Mouse (Mus musculus): Measurements from ENCODE around the gene Scarf1. TPM values are rescaled to one million over a fixed set of nuclear protein-coding genes. Genes with fewer than 3 reads are reported as not detected.

Gene Scarf1
- total and polyA plus RNA-seq, 2 experiments from 2014 or later: 10.0 to 20.2 TPM

DNA sequence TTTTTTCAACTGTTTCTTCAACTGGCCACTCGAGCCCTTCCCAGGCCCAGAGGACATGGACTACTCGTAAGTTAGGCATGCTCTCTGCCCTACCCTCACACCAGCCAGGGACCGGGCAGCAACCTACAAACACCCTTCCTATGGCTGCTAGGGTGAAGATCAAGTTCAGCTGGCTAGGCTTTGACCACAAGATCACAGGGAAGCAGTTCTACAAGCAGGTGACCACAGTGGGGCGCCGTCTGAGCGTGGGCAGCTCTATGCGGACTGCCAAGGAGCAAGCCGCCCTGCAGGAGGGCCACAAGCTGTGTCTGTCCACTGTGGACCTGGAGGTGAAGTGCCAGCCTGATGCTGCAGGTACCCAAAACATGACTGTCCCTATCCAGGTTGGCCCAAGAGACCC, 49.5 kb downstream of the Scarf1 start:
- TF ChIP-seq EP300 (IDR thresholded peaks at IDR 0.05; ENCODE audit: low read depth) (no peak), CTCF (IDR thresholded peaks at IDR 0.05; ENCODE audit: low read depth) (no peak)
- Histone ChIP-seq H3K27me3 (ENCODE audit: control insufficient read depth, insufficient read depth, low read length) (no peaks in the 10 kb centered on the region), H3K4me1 (ENCODE audit: control insufficient read depth, insufficient read depth) (peaks cover 21% of the 10 kb centered on the region), H3K9ac (replicated peaks; ENCODE audit: low read depth, low read length) (no peak overlapping the region), H3K36me3 (replicated peaks; ENCODE audit: control insufficient read depth, insufficient read depth, low read length) (no peaks in the 10 kb centered on the region), H3K4me3 (ENCODE audit: low read depth, low read length) (no peak overlapping the region), H3K4me2 (ENCODE audit: low read depth, low read length) (no peak overlapping the region), H3K27ac (ENCODE audit: low read depth) (no peak overlapping the region), H3K9me3 (replicated peaks; ENCODE audit: control insufficient read depth, low read length) (no peaks in the 10 kb centered on the region)
- 91% methylated on average over 8 of the region's 8 CpGs for WGBS
- ATAC-seq (ENCODE audit: insufficient read depth, low read depth): no peak
- DNase-seq (ENCODE audit: low spot score): no peak

DNA sequence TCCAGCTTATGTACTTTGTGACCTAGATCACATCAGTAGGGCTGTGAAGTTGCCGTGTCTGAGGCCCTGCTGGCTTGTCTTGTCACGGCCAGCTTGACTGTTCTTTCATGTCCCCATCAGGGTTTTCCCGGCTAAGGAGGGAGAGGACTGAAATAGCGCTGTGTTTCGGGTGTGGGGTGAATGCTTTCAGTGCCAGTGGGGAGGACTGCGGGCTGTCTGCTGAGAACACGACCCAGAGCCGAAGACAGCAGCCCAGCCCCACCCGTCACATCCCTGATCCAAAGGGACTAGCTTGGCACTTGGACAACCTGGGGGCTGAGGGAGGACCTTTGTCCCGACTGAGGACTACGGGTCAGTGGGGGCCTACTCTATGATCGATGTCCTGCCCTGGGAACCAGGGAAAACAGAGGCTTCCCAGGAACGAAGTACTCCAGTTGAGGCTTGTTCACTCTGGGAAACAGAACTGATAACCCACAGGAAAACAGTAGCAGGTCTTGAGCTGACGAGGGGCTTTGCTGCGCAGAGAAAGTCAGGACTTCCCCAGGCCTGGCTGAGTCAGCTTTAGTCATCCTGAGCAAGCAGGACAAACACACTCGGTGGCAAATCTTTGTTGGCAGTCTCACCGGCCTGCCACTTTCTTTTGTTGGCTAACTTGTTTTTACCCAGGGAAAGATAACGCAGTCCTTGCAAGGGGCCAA, 50.7 kb downstream of the Scarf1 start:
- ATAC-seq (ENCODE audit: insufficient read depth, low read depth): peak; percentile 42
- no peak overlapping the region for H3K4me2 ChIP-seq (ENCODE audit: low read depth, low read length)
- H3K9ac ChIP-seq (replicated peaks; ENCODE audit: low read depth, low read length): no peak overlapping the region; the same call in 1 of the 2 replicates
- no peaks in the 10 kb centered on the region for H3K36me3 ChIP-seq (replicated peaks; ENCODE audit: control insufficient read depth, insufficient read depth, low read length)
- H3K4me3 ChIP-seq (ENCODE audit: low read depth, low read length): no peak overlapping the region
- peaks cover 21% of the 10 kb centered on the region for H3K4me1 ChIP-seq (ENCODE audit: control insufficient read depth, insufficient read depth)
- no peaks in the 10 kb centered on the region for H3K27me3 ChIP-seq (ENCODE audit: control insufficient read depth, insufficient read depth, low read length)
- H3K9me3 ChIP-seq (replicated peaks; ENCODE audit: control insufficient read depth, low read length): no peaks in the 10 kb centered on the region
- H3K27ac ChIP-seq (ENCODE audit: low read depth): peak overlapping the region; percentile 70
- 16% methylated on average over 18 of the region's 18 CpGs for WGBS
- no peak for DNase-seq (ENCODE audit: low spot score)
- no peak for TF ChIP-seq EP300 (IDR thresholded peaks at IDR 0.05; ENCODE audit: low read depth)
- no peak for TF ChIP-seq CTCF (IDR thresholded peaks at IDR 0.05; ENCODE audit: low read depth)

DNA sequence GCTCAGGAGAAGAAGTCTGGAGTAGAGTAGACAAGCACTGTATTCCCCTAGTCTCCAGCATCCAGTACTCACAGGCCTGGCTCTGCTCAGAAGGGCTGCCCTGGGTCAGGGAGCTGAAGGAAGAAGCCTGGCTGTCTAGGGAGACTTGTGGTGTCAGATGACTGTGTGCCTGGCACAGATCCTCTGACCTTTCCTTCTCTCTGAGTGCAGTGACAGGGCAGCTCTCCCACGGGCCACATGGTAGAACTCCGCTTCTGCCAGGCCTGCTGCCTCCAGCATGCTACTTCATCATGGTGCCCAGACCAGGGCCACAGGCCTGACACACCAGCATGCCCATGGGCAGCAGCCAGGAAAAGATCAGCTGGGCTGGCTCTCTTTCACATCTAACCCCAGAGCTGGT, 52.5 kb downstream of the Scarf1 start:
- Histone ChIP-seq H3K36me3 (replicated peaks; ENCODE audit: control insufficient read depth, insufficient read depth, low read length) (no peaks in the 10 kb centered on the region), H3K27ac (ENCODE audit: low read depth) (0 out of 2 replicates have a peak overlapping the region, but pooled peaks have one; percentile 1), H3K4me1 (ENCODE audit: control insufficient read depth, insufficient read depth) (peaks cover 21% of the 10 kb centered on the region), H3K4me2 (ENCODE audit: low read depth, low read length) (no peak overlapping the region), H3K27me3 (ENCODE audit: control insufficient read depth, insufficient read depth, low read length) (peaks cover 5% of the 10 kb centered on the region; the same call in 1 of the 2 replicates), H3K4me3 (ENCODE audit: low read depth, low read length) (no peak overlapping the region), H3K9ac (replicated peaks; ENCODE audit: low read depth, low read length) (no peak overlapping the region), H3K9me3 (replicated peaks; ENCODE audit: control insufficient read depth, low read length) (no peaks in the 10 kb centered on the region)
- no peak for ATAC-seq (ENCODE audit: insufficient read depth, low read depth)
- TF ChIP-seq CTCF (IDR thresholded peaks at IDR 0.05; ENCODE audit: low read depth): no peak
- TF ChIP-seq EP300 (IDR thresholded peaks at IDR 0.05; ENCODE audit: low read depth): no peak
- 51% methylated on average over 2 of the region's 2 CpGs for WGBS
- DNase-seq (ENCODE audit: low spot score): no peak

DNA sequence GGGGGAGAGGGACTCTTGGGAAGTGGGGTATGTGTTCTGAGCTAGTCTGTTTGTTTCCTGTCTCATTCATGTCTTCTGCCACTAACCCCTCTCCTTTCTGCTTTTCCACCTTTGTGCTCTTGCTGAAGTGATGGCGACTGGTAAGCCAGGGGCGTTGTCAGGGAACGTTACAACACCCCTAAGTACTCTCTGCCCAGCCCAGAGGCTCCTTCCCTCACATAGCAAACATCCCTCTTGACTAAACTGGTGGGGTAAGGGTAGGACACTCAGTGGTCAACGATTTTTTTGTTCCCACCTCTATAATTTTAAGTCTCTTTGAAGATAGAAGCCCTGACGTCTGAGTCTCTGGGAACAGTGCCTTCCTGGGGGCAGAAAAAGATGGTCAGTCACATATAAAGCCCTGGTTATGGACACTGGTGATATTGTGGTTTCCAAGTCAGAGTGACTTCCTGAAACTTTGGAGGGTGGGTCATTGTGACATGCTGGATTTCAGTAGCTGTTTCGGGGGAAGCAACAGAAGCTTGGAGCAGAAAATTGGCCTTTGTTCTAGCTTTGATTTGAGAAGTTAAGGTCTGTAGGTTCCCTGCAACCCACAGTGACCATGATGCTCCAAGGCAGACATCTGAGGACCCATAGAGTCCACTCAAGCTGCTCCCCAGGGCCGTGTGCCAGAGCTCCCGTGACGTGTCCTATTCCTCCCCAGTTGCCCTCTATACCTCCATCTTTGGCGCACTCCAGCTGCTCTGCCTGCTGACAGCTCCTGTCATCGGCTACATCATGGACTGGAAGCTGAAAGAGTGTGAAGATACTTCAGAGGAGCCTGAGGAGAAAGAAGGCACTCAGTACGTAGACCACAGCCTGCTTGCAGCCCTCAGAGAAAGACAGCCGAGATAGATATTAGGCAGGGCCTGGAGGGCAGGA, 53.2 kb downstream of the Scarf1 start:
- Histone ChIP-seq H3K4me3 (ENCODE audit: low read depth, low read length) (no peak overlapping the region), H3K27ac (ENCODE audit: low read depth) (no peak overlapping the region), H3K27me3 (ENCODE audit: control insufficient read depth, insufficient read depth, low read length) (peaks cover 6% of the 10 kb centered on the region; the same call in 1 of the 2 replicates), H3K9ac (replicated peaks; ENCODE audit: low read depth, low read length) (no peak overlapping the region), H3K9me3 (replicated peaks; ENCODE audit: control insufficient read depth, low read length) (no peaks in the 10 kb centered on the region), H3K4me1 (ENCODE audit: control insufficient read depth, insufficient read depth) (peaks cover 21% of the 10 kb centered on the region), H3K4me2 (ENCODE audit: low read depth, low read length) (no peak overlapping the region), H3K36me3 (replicated peaks; ENCODE audit: control insufficient read depth, insufficient read depth, low read length) (no peaks in the 10 kb centered on the region)
- TF ChIP-seq CTCF (IDR thresholded peaks at IDR 0.05; ENCODE audit: low read depth) (no peak), EP300 (IDR thresholded peaks at IDR 0.05; ENCODE audit: low read depth) (no peak)
- ATAC-seq (ENCODE audit: insufficient read depth, low read depth): peak; percentile 45
- 52% methylated on average over 13 of the region's 13 CpGs for whole genome bisulfite sequencing
- peak; percentile 72 for DNase-seq (ENCODE audit: low spot score)

DNA sequence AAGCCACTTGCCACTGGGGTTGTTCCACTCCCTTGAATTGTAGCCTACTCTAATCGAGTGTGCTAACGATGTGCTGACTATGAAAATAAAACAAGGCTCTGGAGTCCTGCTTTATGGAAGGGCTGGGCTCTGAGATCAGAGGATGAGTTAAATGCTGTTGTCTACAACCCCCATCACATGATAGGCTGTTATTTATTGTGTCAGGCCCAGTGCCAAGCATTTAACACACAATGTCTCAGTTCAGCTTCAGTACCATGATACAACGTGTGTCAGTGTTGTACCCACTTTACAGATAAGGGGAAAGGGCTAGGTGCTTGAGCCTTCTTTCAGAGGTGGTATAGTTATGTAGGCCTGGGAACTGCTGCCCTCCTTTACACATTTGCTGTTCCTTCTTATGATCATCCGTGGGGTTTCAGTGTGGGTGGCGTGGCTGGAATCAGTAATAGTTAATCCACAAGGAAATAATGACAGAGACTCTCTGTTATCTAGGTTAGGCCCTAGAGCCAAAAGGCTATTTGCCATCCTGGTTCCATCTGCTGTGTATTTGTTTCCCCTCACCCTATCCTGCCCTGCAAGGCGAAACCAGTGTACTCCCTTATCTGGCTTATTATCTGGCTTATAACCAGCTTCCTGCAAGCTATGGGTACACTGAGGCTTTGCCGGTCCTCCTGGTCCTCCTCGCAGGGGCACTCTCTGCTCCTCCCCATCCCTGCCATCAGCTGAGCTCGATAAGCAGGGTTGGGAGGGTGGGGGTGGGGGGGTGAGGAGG, 54.2 kb downstream of the Scarf1 start:
- WGBS: 36% methylated on average over 9 of the region's 9 CpGs
- Histone ChIP-seq H3K36me3 (replicated peaks; ENCODE audit: control insufficient read depth, insufficient read depth, low read length) (no peaks in the 10 kb centered on the region), H3K27ac (ENCODE audit: low read depth) (no peak overlapping the region), H3K27me3 (ENCODE audit: control insufficient read depth, insufficient read depth, low read length) (peaks cover 6% of the 10 kb centered on the region; the same call in 1 of the 2 replicates), H3K4me3 (ENCODE audit: low read depth, low read length) (no peak overlapping the region), H3K4me1 (ENCODE audit: control insufficient read depth, insufficient read depth) (peaks cover 21% of the 10 kb centered on the region), H3K9me3 (replicated peaks; ENCODE audit: control insufficient read depth, low read length) (no peaks in the 10 kb centered on the region), H3K4me2 (ENCODE audit: low read depth, low read length) (no peak overlapping the region), H3K9ac (replicated peaks; ENCODE audit: low read depth, low read length) (no peak overlapping the region)
- DNase-seq (ENCODE audit: low spot score) (no peak), ATAC-seq (ENCODE audit: insufficient read depth, low read depth) (no peak)
- TF ChIP-seq EP300 (IDR thresholded peaks at IDR 0.05; ENCODE audit: low read depth): no peak

All from heart, postnatal 0 days (tissue).